Mouse (Mus musculus) adrenal gland, postnatal 25 days (tissue): ENCODE results near the gene D17H6S53E. TPM values are rescaled to one million over a fixed set of nuclear protein-coding genes. Genes with fewer than 3 reads are reported as not detected.
A peak's percentile ranks its signal among the peaks of the same experiment; 100 is the strongest.
"Not testable (repeated sequence)": the region's sequence is repeated elsewhere in the genome, so short reads cannot be mapped to it uniquely, and the experiment has no call there.

Experiments
- DNase-seq: peaks from one replicate; pipeline ENCODE4 v3.0.0; 2021; ENCODE audit warnings: mixed read lengths
- total RNA-seq: library from RNA; stranded (reverse); gene quantifications from 2 replicates; pipeline ENCODE4 v1.2.3, GENCODE M21; 2021

Gene D17H6S53E
- total RNA-seq, 1 experiment from 2014 or later, result 29.7 TPM

- DNase-seq, result peak; percentile 30
These were observed 25.0 kb upstream of the D17H6S53E start for GRCm38 (mm10) chr17:35101161-35101560.

GRCm38 (mm10) chr17:35102299-35102698, 23.9 kb upstream of the D17H6S53E start:
- DNase-seq, result no peak

- no peak for DNase-seq
These were observed 22.9 kb upstream of the D17H6S53E start for GRCm38 (mm10) chr17:35103221-35103690.

- DNase-seq, result no peak
These were observed 22.1 kb upstream of the D17H6S53E start for GRCm38 (mm10) chr17:35104079-35104478.

GRCm38 (mm10) chr17:35104754-35105153, 21.4 kb upstream of the D17H6S53E start:
- no peak for DNase-seq

GRCm38 (mm10) chr17:35105740-35106389, 20.3 kb upstream of the D17H6S53E start:
- DNase-seq, result no peak

GRCm38 (mm10) chr17:35106522-35106921, 19.7 kb upstream of the D17H6S53E start:
- DNase-seq, result no peak

GRCm38 (mm10) chr17:35108097-35108496, 18.1 kb upstream of the D17H6S53E start, which contains the start of gene Ly6g5c:
Ly6g5c (plus strand) TSS chr17:35108279.
- DNase-seq, result no peak

GRCm38 (mm10) chr17:35111774-35112173, 14.4 kb upstream of the D17H6S53E start:
- DNase-seq, result no peak

- DNase-seq, result peak; percentile 37
These were observed 10.8 kb upstream of the D17H6S53E start, which contains the start of gene Ly6g5b for GRCm38 (mm10) chr17:35115046-35116019. Ly6g5b (minus strand) TSS chr17:35115428.

- DNase-seq, result peak; percentile 59
These were observed 5.4 kb upstream of the D17H6S53E start for GRCm38 (mm10) chr17:35120745-35121142.

GRCm38 (mm10) chr17:35121143-35121799, 4.9 kb upstream of the D17H6S53E start, which contains the start of gene Gpank1:
Gpank1 (plus strand) TSS chr17:35121455.
- DNase-seq, result peak; percentile 97

- DNase-seq, result peak; percentile 41
These were observed 4.3 kb upstream of the D17H6S53E start, which contains the start of gene Csnk2b for GRCm38 (mm10) chr17:35121871-35122303. Csnk2b (minus strand) TSS chr17:35122053.

- not testable (repeated sequence) for DNase-seq
These were observed 2.9 kb upstream of the D17H6S53E start for GRCm38 (mm10) chr17:35123287-35123686.

- not testable (repeated sequence) for DNase-seq
These were observed 1.8 kb upstream of the D17H6S53E start for GRCm38 (mm10) chr17:35124261-35124896.

- DNase-seq, result no peak
These were observed 1.1 kb upstream of the D17H6S53E start for GRCm38 (mm10) chr17:35125081-35125480.

GRCm38 (mm10) chr17:35125578-35125977, 595 bp upstream of the D17H6S53E start:
- no peak for DNase-seq

GRCm38 (mm10) chr17:35127017-35127416, 844 bp downstream of the D17H6S53E start:
- DNase-seq, result no peak

- no peak for DNase-seq
These were observed 2.8 kb downstream of the D17H6S53E start for GRCm38 (mm10) chr17:35128996-35129395.

GRCm38 (mm10) chr17:35131038-35131437, 4.9 kb downstream of the D17H6S53E start:
- no peak for DNase-seq

GRCm38 (mm10) chr17:35131500-35132173, 5.5 kb downstream of the D17H6S53E start, which contains the start of gene Apom:
Apom (minus strand) TSS chr17:35132050.
- DNase-seq, result no peak
